Mouse (Mus musculus) brain, embryonic 18.5 days (tissue): Measurements from ENCODE around the gene Gm49395.

Source experiments
- DNase-seq: peaks from one replicate; pipeline ENCODE4 v3.0.0-alpha.2; 2012; ENCODE audit warnings: low read depth, low spot score

The Gm49395 gene

DNA sequence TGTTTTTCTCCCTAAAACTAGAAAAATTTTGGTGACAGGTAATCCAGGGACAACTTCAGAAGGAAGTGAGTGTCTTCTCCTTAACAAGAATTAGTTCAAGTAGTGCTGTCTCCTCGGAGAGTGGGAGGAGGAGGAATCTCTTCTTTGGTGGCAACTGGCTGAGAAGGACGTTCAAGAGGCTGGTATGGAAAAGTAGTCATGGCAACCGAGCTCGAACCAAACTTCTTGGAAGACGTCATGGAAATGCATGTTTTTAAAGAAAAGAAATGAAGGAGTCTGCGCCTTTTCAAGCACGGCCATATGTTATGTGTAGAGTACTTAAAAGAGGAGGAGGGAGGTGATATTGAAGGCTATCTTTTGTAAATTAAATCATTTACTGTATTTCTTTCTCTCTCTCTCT is 49.2 kb downstream of the Gm49395 start:
- no peak for DNase-seq

DNA sequence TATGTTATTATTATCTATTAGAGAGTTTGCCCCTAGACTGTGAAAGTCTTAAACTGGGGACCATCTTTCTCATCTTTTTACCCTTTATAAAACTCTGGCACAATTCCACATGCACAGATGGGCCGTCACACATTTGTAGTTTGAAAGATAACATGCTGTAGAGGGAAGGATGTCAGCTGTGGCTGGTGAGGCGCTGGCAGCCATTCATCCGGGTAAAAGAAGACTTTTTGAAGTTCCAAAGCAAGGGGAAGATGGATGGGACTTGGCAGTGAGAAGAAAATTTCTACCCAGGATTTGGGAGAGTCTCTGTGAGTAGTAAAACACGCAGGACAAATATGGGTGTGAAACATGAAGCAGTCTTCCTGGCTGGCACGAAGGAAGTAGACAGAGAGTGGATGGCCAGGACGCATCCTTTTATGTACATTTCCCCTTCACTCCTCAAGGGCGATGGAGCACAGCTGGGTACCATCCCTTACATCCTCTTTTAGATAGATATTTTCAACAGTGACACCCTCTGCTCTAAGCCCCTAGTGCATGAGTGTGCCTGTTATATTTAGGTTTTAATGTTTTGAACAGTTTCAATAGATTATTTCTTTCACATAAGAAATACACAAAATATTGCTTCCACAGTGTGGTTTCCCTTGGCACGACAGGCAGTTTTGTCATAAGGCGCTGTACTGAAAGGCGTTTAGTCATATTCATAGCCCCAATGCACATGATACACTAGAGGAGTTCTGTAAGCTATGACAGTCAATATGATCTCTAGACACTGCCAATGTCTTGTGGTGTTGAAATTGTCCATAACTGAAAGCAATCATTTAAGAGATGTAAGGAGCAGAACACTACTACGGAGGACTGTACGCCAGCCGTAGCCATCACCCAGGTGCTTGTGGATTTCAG is 50.8 kb downstream of the Gm49395 start:
- DNase-seq, result peak; percentile 16

DNA sequence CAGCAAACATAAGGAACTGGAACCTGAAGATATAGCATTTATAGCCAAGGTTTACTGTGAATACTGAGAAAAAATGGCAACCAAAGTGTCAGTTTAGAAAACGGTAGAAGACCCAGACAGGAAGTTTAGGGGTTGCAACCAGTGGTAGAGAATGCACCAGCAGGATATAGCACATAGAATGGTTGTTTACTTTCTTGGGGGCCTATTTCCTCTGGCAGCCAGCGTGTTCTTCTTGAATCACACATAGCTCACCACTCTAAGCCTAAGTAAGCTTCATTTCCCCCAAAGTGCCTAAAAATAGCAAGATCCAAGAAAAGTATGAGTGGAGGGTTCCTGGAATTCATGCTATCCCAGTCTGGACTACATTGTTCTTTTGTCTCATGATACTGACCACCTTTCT is 59.1 kb downstream of the Gm49395 start:
- no peak for DNase-seq

DNA sequence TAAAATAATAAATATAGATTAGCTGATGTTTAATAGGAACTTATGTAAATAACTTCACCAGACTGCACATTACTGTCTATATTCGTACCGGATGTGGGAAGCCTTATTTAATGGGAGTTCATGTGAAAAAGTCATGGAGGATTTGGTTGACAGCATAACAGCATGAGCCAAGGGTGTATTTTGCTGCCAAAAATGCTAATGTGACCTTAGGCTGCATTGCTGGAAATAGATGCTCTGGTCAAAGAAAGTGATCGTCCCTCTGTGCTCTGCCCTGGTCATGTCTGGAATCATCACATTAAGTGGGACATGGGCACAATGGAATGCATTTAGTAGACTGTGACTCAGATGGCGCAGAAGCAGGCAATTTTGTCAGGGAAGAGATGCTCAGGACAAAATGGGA is 64.4 kb downstream of the Gm49395 start:
- no peak for DNase-seq

DNA sequence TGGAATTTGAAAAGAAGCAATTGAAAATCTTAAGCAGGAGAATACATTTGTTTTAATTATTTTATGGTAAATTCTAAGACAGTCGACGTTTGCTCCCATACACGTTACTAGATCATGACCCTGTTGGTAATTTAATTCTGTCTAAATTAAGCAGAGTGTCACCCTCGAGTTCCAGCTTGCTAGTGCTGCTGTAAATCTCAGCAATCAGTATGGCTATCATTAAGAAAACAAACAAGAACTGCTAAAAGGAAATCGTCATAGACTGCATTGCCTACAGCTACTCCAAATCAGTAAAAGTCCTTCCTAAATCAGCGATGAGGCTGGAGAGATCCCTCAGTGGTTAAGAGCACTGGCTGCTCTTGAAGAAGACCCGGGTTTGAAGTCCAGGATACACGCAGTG is 66.3 kb downstream of the Gm49395 start:
- no peak for DNase-seq

DNA sequence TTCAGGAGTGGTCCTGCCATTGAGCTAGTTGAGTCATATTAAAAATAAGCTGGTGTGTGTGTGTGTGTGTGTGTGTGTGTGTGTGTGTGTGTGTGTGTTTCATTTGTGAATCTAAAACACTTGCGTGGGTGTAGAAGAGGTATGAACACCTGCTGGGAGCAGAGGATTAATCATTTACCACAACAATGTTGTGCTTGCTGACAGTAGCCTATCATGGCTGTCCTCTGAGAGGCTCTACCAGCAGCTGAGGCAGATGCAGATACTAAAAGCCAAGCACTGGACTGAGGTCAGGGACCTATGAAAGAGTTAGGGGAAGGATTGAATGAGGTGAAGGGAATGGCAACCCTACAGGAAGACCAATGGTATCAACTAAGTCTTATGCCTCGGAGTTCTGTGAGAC is 68.6 kb downstream of the Gm49395 start:
- no peak for DNase-seq

DNA sequence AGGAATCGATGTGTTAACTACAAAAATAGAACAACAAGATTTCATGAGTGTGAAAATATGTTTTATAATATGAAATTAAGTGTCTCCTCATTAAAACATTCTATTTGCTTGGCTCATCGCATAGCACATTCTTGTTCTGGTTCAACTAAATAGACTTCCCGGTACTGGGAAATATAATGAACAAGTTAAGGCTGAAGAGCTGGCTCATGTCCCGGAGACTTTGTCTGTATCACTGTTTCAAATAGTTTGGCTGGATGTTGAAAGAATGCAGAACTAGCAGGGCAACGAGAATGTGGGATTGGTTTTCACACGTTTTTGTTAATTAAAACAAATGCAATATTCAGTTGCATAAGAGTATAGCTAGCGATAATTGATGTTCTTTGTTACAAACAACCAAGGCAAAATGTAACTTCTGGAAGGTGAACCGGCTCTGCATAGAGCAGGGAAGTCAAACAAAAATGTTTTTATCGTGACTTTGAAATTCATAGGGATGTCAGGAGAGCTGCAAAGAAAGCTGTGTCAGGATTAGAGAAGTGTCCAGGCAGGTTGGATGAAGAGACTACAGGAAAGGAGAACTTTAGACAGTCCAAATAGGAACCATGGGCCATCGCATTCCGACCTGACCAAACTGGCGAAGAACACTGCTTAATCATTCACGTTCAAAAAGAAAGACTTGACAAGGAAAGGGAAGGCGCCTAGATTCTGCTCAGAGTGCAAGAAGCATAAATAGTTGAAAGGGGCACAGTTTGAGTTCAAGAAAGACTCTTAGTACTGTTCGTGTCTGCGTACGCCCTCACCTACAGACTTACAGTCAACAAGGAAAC is 70.3 kb downstream of the Gm49395 start:
- no peak for DNase-seq

DNA sequence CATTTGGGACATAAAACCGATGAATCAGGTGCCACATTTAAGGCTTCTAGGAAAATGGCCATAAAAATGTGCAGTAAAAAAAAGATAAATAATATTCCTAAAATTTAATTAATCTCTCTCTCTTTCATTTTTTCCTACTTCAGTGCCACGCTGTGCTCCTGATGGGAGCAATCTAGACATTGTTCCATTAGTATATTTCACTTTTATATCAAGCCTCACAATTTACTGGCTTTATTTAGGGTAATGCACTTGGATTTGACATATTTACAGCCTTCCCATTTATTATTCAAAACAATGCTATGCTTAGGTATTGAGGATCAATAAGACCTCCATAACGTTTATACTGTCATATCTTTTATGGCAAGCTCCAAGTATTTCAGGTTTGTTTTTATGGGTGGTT is 76.3 kb downstream of the Gm49395 start:
- no peak for DNase-seq

DNA sequence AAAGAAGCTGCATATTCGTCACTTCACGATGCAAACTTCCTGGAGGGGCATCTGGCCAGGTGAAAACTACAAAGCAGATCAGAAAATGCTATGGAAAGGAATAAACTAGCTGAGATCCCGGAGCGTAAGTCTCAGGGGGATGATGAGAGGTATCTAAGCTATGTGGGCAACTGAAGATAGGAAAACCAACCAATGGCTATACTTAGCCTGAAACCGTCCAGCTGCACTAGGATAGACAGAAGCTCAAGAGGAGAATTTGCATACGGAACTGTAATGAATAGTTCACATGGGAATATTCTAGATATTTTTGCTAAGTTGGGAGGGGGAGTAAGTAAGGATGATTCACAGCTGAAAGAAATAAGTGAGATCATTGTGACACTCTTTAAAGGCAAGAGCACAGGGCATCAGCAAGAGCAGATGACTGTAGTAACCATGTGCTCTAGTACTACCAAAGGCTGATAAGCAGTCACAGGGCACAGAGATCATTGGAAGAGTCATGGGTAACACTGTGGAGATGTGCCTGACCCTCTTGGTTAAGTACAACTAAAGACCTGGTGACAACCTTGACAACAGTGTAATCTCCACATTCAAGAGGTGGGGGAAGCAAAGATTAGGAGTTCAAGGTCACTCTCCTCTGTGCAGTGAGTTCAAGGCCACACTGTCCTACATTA is 79.5 kb downstream of the Gm49395 start:
- DNase-seq, result no peak

DNA sequence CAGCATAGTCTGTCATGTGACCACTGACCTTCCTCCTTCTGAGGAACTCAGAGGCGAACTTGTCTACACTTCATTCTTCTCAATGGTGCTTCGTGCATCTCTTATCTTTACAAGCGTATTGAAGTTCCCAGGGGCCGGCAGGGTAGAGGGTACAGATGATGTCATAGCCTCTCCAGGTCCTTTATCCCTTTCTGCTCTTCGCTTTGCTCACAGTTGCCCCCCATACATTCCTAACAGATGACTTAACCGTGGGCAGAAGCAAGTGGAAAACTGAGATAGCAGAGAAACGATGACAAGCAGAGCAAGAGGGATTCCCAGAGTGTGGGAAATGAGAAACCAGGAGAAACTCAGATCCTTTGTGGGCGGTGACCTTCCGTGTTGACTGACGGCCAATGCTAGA is 80.3 kb downstream of the Gm49395 start:
- DNase-seq, result no peak

DNA sequence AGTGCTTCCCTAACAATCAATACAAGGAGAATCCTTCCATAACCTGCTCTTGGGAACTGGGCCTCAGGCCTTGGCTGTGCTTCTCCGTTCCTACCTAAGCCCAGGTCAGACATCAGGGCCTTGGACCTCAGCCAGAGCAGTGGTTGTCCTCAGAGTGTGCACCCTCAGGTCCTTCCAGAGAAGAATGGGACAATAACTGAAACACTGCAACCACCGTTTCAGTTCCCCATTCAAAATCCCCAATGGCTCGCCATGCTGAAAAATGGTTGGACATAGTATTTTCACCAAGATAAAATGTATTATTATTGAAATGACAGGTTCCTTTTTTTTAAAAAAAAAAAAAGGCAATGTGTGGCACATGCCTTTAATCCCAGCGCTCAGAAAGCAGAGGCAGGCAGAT is 81.0 kb downstream of the Gm49395 start:
- no peak for DNase-seq

DNA sequence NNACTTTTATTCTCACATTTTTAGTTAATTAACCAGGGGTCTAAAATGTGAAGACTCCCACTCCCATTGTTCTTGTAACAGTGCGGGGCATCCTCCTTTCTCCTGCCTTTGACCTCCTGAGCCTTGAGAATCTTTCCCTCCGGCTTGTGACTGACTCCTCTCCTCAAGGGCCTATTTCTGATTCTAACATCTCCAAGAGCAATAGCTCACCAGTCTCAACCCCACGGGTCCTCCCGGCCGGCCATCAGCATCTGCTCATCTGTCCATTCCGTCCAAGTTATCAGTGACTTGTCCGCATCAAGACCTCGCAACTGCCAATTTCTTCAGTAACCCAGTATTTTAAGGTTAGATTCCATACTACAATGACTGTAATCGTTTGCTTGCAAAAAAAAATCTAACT is 84.2 kb downstream of the Gm49395 start:
- DNase-seq, result no peak

DNA sequence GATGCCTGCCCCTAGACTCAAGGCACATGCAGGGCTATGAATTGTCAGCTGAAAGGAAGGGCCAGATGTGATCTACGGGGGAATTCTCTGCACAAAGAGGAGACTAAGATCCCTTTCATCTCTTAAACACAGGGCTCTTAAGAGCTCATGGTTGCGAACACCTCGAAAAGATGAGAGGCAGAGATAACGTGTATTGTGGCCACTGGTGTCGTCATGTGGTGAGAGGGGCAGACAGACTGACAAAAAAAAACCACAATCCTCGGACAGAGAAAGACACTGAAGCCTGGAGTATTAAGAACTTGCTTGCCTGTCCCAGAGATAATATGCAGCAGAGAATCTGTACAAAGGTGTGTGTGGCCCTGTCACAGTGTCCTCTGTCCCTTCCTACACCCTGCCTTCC is 90.2 kb downstream of the Gm49395 start:
- DNase-seq, result no peak

DNA sequence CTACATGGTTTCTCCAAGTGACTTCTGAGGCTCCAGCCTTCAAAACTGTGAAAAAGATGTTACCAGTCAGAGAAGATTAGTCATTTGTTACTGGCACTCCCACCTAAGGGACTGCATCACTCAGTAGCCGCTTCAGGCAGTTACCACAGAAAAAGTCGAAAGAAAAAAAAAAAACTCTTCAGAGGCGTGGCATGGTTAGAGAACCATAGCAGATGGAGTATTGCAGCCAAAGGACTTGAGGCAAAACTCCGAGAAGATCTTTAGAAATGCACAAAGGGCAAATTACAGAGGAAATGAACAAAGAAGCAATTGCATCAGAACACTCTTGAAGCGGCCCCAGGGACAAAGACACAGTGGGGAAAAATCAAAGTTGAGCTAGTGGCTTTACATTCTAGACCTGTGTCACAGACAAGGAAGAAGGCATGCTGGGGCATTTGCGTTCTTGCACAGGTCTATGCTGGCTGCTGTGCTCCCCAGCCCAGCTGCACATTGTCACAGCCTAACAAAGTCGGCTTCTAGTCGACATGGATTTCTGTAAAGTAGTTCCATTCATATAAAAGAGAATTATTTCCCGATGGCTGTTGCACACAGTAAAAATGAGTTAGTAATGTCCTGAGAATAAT is 95.4 kb downstream of the Gm49395 start:
- no peak for DNase-seq

DNA sequence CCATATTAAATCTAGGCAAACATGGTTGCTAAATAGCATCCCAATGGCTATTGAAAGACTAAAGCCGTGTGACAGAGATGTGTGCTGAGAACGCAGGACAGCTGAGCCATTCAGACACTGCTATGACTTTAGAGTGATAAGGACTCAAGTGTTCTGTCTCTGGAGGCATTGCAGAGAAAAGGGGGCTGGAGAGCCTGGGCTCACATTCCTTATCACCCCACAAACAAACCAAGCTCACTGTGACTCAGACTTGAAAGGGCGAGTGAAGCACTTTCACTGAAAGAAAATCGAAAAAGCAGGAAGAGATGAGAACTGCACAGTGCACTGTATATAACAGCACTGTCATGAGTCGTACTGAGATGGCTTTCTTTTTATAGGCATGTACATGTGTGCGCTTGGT is 96.4 kb downstream of the Gm49395 start:
- no peak for DNase-seq

DNA sequence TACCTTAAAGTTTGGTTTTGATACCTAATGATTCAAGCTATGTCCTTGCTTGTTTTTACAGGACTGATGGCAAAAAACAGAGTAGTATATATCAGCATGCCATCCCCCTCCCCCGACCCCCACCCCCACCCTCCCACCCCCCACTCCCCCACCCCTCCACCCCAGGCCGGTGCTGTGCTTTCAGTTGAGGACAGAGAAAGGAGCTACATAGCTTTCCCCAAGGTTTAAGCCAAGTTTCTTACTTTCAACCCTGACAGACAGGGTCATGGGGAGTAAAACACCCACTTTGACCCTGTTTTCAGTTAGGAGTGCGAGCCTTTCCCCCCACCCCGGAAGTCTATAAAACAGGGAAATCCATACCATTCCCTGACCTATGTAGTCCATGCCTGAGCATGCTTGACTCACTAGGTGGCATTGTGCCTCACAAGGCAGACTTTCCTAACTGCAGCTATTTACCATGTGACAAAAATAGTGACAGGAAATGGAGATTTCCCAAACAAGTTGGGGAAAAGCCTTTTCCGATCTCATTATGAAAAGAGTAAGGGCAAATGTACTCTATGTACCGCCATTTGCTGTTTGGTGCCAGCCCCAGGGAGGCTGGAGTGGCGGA is 98.2 kb downstream of the Gm49395 start:
- DNase-seq, result no peak

DNA sequence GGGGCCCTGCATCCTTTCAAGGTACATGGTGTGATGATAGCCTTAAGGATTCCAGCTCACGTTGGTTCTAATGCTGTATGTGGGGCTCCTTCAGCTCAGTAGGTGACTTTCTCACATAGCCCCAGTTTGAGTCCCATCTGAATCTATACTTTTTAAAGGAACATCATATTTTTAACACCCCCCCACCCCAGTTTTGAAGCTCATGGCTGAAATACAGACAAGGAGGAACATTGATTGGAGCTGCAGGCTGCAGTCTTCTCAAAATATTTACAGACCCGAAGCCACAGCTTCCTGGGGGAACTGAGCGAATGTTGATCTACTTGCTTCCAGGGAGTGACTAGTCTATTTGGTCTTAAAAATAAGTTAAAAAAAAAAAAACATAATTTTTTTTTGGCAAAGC is 98.9 kb downstream of the Gm49395 start:
- DNase-seq, result no peak

DNA sequence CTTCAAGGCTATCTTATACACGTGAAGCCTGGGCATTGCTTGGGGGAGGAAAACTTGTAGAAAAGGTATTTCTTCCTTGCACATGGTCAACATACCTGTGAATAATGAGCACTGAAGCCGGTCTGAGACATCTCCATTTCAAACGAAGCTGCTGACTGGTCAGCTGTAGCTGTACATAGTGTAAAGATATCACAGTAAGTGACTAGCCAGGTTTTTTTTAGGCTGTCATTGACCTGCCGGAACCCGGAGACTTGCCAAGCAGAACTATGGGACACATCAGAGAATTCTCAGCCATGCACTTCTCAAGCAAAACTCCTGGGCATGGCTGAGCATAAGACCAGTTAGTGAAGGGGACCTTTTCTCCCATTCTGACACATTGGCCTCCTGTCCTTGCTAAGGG is 99.6 kb downstream of the Gm49395 start:
- DNase-seq, result no peak

DNA sequence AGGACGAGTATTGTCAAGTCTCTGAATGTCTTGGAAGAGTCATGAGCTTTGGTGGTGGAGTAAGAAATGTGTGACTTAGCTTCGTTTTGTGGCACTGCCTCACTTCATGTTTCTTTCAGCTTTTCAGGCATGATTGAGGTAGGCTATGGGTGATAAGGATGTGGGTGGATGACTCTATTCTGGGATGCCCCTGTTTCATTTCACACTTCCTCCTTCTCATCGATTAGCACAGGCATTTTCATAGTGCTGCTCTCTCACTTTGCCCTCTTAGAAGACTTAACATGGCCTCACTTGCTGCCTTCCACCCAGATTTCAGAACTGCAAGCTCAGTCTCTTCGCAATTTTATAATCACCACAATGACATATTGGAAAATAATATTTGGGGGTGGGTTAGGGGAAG is 102.1 kb downstream of the Gm49395 start:
- no peak for DNase-seq

DNA sequence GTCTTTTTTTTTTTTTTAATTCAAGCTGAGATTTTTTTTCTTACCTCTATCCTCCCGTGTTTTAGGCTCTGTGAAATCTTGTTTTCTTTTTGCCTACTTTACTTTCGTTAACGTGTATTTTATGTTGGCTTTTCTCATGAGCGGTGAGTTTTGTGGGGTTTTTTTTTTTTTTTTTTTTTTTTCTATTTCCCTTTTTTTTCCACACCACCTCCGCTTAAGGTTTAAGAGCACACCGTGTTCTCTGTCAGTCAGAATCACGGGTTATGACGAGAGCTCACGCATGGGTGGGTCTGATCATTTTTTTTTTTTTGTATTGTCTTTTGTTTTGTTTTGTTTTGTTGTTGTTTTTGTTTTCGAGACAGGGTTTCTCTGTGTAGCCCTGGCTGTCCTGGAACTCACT is 103.6 kb downstream of the Gm49395 start:
- DNase-seq, result no peak

DNA sequence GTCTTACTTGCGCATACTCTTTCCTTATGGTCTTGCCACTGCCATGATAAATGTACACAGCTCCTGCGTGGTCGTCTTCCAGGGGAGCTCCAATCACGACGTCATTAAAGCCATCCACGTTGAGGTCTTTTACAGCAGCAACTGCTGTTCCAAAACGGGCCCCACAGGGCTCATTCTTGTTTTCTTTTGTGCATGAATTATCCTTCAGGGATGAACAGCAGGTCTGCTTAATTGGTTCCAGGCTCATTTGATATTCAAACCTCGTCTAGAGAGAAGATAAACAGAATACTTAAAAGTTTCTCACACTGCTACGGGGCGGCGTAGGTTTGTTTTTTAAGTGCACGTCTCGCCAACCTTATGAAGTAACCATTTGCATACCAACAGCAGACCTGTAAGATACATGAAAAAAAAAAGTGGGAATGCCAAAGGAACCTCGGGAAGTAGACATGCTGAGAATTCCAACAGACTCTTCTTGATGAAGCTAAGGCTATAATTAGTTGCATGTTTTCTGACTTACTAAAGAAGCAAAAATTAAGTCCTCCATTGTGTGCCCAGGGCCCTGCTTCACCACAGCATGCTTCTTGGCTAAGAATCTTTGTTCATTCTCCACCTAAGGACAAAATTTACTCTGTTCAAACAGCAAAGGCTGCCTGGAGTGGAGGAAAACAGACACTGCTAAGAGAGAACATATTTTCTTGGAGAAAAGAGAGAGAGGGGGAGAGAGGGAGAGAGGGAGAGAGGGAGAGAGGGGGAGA is 109.3 kb downstream of the Gm49395 start:
- DNase-seq, result peak; percentile 26
